Mouse (Mus musculus) heart, postnatal 0 days (tissue): Measurements from ENCODE around the gene Tac1. TPM values are rescaled to one million over a fixed set of nuclear protein-coding genes. Genes with fewer than 3 reads are reported as not detected.
"Not testable (repeated sequence)": the region's sequence is repeated elsewhere in the genome, so short reads cannot be mapped to it uniquely, and the experiment has no call there.

Source experiments
- ATAC-seq: fragments of 200-750 bp; cut with Nextera tagmentation; 2 replicates; pipeline ENCODE4 v1.8.0; 2017; ENCODE audit warnings: low read depth, moderate number of reproducible peaks, moderate library complexity; ENCODE audit not compliant: insufficient read depth
- DNase-seq: peaks from one replicate; pipeline ENCODE4 v3.0.0-alpha.2; 2016; ENCODE audit warnings: low spot score
- H3K27ac ChIP-seq: fragments of 300-500 bp; sonication (generic); 2 replicates; pipeline ENCODE4 v1.5.1; 2014; ENCODE audit warnings: low read depth, mild to moderate bottlenecking
- H3K27me3 ChIP-seq: fragments of 300-500 bp; sonication (generic); 2 replicates; pipeline ENCODE4 v1.6.1; 2014; ENCODE audit warnings: low read length, mixed read lengths; ENCODE audit not compliant: control insufficient read depth, insufficient read depth
- H3K36me3 ChIP-seq: fragments of 300-500 bp; sonication (generic); replicated peaks from 2 replicates; pipeline ENCODE4 v1.6.1; 2014; ENCODE audit warnings: low read length, mixed read lengths; ENCODE audit not compliant: control insufficient read depth, insufficient read depth
- H3K4me1 ChIP-seq: fragments of 300-500 bp; sonication (generic); 2 replicates; pipeline ENCODE4 v1.6.1; 2014; ENCODE audit warnings: antibody characterized with exemption; ENCODE audit not compliant: control insufficient read depth, insufficient read depth
- H3K4me2 ChIP-seq: fragments of 300-500 bp; sonication (generic); 2 replicates; pipeline ENCODE4 v1.6.1; 2014; ENCODE audit warnings: low read depth, mild to moderate bottlenecking, low read length, moderate library complexity
- H3K4me3 ChIP-seq: fragments of 300-500 bp; sonication (generic); 2 replicates; pipeline ENCODE4 v1.5.1; 2014; ENCODE audit warnings: low read depth, low read length
- H3K9ac ChIP-seq: fragments of 300-500 bp; sonication (generic); replicated peaks from 2 replicates; pipeline ENCODE4 v1.6.1; 2014; ENCODE audit warnings: low read depth, low read length, mixed read lengths
- H3K9me3 ChIP-seq: fragments of 300-500 bp; sonication (generic); replicated peaks from 2 replicates; pipeline ENCODE4 v1.6.1; 2016; ENCODE audit warnings: low read length; ENCODE audit not compliant: control insufficient read depth
- CTCF ChIP-seq: IDR thresholded peaks from 2 replicates; pipeline ENCODE4 v1.5.1; 2016; ENCODE audit warnings: antibody characterized with exemption, control low read depth, low read depth
- EP300 ChIP-seq: IDR thresholded peaks from 2 replicates; pipeline ENCODE4 v1.6.1; 2016; ENCODE audit warnings: antibody characterized with exemption, low read depth
- WGBS: fragments of 180-500 bp; shearing (Covaris S2); extraction: QIAGEN DNeasy Blood & Tissue Kit; methylation state at CpG from one replicate; pipeline ENCODE4 v1.1.7; 2014; 5-methylcytosine and 5-hydroxymethylcytosine counted together
- polyA plus RNA-seq: library from polyadenylated mRNA; unstranded; fragments of >200 nt; fragmentation: Nextera tagmentation; extraction: Ambion mirVana; gene quantifications from 2 replicates; pipeline ENCODE4 v1.2.1, GENCODE M21; 2015
- total RNA-seq: library from RNA; depleted of rRNA; stranded (reverse); fragments of >200 nt; gene quantifications from 2 replicates; pipeline ENCODE4 v1.2.3, GENCODE M21; 2014; ENCODE audit warnings: low replicate concordance; rRNA removed

Gene Tac1
- total and polyA plus RNA-seq, 2 experiments from 2014 or later, result 0.27 TPM; not detected in 1

GRCm38 (mm10) chr6:7601353-7602094, 46.8 kb downstream of the Tac1 start:
- no peak for TF ChIP-seq CTCF
- no peak for TF ChIP-seq EP300
- no peak overlapping the region for H3K4me2 ChIP-seq
- ATAC-seq (no peak), DNase-seq (no peak)
- H3K4me1 ChIP-seq, result no peaks in the 10 kb centered on the region
- WGBS, result 80% methylated on average over 4 of the region's 4 CpGs
- no peak overlapping the region for H3K27ac ChIP-seq
- no peaks in the 10 kb centered on the region for H3K27me3 ChIP-seq
- H3K4me3 ChIP-seq, result no peak overlapping the region
- H3K9ac ChIP-seq, result no peak overlapping the region
- H3K9me3 ChIP-seq, result no peaks in the 10 kb centered on the region
- H3K36me3 ChIP-seq, result no peaks in the 10 kb centered on the region

GRCm38 (mm10) chr6:7613676-7614075, 59.0 kb downstream of the Tac1 start:
- not testable (repeated sequence) for DNase-seq, H3K4me1 ChIP-seq, H3K9ac ChIP-seq, H3K27me3 ChIP-seq, ATAC-seq, H3K4me2 ChIP-seq, H3K9me3 ChIP-seq, H3K36me3 ChIP-seq, H3K4me3 ChIP-seq, H3K27ac ChIP-seq
- 78% methylated on average over 18 of the region's 19 CpGs for WGBS

Other genes starting within 250 kb of the Tac1 start
- 8.5 and 16.3 TPM in 2 replicates for gene Asns, start 138.4 kb downstream of the Tac1 start, total RNA-seq
- 7.8 and 8.7 TPM in 2 replicates for gene Asns, start 138.4 kb downstream of the Tac1 start, polyA plus RNA-seq